Mouse (Mus musculus) lung, adult 18-20 months (tissue): Measurements from ENCODE around the gene Gm16451.
"Not testable (repeated sequence)": the region's sequence is repeated elsewhere in the genome, so short reads cannot be mapped to it uniquely, and the experiment has no call there.

Experiments used
- DNase-seq, 2 experiments: peaks; one replicate each; pipeline ENCODE4 v3.0.0; 2022; ENCODE audit warnings: mixed read lengths in 2 of 2

Gm16451 gene

DNA sequence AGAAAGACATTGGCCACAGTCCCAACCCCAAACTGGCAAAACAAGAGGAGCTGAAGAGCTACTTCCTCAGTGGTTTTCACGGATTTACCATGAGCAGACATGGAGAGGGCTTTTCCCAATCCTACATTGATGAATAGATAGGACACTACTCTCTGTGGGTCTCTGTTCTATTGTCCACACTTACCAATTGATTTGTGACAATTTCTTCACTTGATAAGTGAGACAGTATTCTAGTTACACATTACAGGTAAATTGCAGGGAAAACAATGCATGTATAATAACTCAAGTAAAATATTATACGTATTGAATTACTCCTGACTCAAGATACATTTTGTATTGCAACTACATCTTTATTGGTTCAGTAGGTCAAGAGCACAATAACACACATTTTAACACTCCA is at the start of gene Gm16451:
Gene Gm16451, minus strand, starts transcription at position 101 of the 400 bp plus-strand sequence.
- DNase-seq, result not testable (repeated sequence)

DNA sequence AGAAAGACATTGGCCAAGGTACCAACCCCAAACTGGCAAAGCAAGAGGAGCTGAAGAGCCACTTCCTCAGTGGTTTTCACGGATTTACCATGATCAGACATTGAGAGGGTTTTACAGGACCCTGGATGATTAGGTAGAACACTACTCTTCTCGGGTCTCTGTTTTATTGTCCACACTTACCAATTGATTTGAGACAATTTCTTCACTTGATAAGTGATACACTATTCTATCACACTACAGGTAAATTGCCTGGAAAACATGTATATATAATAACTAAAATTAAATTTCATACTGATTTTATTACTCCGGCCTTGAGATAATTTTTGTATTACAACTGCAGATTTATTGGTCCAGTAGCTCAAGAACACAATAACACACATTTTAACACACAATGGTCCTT is 45.9 kb upstream of the Gm16451 start, which contains the start of gene Vmn1r142:
Gene Vmn1r142, minus strand, starts transcription at position 101 of the 400 bp plus-strand sequence.
- DNase-seq, result not testable (repeated sequence)

DNA sequence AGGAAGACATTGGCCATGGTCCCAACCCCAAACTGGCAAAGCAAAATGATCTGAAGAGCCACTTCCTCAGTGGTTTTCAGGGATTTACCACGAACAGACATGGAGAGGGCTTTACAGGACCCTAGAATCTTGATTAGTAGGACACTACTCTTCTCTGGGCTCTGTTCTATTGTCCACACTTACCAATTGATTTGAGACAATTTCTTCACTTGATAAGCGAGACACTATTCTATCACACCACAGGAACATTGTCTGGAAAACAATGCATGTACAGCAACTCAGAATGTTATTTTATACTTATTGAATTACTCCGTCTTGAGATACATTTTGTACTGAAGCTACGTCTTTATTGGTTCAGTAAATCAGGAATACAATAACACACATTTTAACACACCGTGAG is 16.6 kb upstream of the Gm16451 start, which contains the start of gene Gm10666:
Gene Gm10666, minus strand, starts transcription at position 101 of the 400 bp plus-strand sequence.
- DNase-seq, result not testable (repeated sequence)

DNA sequence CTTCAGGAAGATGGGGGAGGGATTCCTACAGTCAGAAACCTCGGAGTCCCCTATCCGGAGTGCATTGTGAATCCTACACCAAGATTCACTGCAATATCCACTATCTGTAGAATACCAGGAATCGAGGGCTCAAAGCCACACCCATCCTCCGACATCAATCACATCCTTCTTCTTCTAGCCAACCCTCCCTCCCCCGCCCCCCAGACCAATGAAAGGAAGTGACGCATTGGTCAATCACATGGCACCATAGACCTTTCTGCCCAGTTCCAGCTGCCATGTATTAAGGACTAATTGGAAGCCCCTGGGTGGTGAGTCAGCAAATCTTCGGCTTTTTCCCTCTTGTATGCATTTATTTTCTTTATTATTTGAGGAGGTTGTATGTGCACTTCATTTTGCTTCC is 49.3 kb downstream of the Gm16451 start, which contains the start of gene Vmn1r139:
Gene Vmn1r139, plus strand, starts transcription at position 301 of the 400 bp plus-strand sequence.
- DNase-seq, result not testable (repeated sequence)
